Mouse (Mus musculus): ENCODE data around the gene Rps12-ps3.

Rps12-ps3 gene

DNA sequence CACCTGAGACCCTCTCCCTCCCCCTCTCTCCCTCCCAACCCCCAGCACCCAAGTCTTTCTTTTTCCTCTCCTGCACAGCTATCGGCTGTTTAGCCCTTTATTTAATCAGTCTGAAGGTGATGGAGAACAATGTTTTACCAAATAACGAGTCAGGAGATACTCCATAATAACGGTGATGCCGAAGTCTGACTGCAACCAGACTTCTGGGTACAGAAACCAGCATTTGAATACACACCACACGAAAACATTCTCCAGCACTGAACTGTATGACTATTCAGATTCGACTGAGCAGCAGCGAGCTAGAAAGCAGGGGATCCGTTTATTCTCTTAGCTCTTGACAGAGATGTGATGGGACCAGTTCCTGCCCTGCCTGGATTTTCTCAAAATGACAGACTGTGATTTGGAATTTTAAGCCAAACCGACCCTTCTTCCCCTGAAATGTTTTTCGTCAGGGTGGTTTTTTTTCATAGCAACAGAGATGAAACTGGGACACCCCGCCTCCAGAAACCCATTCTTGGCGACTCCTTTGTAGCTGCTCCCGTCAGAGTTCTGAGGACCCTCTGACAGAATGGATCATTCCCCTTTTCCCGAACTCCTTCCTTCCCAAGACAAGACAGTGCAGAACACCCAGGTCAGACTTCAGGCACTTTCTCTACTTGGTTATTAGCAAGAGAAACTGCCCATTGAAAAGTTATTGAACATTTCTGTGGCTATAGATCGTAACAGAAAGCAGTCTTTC lies 29.2 kb downstream of the Rps12-ps3 start:
- DNase-seq (ENCODE audit: low read depth, low spot score): no peak

DNA sequence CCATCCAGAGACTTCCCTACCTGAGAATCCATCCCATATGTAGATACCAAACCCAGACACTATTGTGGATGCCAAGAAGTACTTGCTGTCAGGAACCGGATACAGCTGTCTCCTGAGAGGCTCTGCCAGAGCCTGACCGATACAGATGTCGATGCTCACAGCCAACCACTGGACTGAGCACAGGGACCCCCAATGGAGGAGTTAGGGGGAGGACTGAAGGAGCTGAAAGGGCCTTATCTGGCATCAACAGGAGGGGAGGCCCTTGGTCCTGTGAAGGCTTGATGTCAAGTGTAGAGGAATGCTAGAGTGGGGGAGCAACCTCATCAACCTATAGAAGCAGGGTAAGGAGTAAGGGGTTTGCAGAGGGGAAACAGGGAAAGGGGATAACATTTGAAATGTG lies 30.7 kb downstream of the Rps12-ps3 start:
- DNase-seq (ENCODE audit: low read depth, low spot score): no peak

DNA sequence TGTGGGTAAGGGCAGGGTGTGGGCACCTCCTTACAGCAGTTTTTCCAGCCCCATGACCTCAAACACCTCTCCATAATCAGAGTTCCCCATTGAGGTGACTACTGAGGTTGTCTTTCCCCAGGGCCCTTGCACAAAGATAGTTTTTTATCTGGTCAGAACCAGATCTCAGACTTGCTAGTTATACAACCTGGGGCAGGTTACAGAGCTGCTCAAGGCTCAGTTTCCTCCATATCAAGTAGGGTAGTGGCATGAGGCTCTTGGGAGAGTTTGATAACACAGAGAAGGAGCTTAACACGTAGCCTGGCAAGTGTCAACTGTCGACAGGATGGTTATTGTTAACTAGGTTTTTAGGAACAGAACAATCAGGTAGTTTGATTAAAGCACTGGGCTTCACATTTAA lies 32.8 kb downstream of the Rps12-ps3 start:
- DNase-seq (ENCODE audit: low read depth, low spot score): no peak

DNA sequence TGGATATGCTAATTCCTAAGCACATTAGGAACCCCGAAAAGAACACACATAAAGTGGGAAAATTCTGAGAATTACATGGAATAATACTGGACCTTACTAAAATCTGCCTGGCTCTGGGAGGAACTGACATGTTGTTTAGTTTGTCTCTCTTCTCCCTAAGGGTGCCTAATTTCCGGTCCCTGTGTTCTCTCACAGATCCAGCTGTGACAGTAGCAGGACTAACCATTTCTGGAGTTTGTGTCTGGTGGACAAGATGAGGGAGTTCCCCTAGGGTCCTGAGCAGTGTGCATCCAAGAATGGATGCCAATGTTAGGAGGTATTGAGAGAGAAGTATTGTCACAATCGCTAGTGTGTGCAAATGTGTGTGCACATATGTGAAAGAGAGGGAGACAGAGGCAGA lies 34.3 kb downstream of the Rps12-ps3 start:
- no peak for DNase-seq (ENCODE audit: low read depth, low spot score)

DNA sequence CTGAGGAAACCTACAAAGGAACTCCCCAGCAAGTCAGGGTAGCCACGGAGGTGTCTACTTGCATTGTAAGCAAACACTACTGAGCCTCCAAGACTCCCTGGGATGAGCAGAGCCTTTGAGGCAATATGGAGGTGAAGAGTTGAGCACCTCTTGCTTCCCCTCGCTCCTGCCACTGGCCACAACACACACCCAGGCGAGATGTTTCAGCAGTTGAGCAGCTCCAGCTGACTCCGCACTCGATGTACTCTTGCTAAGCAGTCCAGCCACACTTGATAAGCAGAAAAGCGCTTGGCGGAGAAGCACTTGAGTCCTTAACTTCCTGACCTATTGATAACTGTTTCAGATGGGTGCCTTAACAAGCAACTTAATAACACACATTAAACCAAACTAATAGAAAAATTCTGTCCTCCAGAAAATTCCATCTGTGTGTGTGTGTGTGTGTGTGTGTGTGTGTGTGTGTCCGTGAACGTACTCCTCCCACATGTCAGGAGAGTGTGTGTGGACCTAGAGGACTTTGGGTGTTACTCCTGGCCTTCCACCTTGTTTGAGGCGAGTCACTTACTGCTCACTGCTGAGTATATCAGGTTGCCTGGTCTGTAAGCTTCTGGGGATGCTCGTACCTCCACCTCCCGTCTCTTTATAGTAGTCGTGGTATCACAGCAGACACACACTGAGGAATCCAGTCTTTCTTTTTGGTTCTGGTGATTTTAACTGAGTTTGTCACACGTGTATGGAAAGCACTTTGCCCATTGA lies 34.9 kb downstream of the Rps12-ps3 start:
- no peak for DNase-seq (ENCODE audit: low read depth, low spot score)

DNA sequence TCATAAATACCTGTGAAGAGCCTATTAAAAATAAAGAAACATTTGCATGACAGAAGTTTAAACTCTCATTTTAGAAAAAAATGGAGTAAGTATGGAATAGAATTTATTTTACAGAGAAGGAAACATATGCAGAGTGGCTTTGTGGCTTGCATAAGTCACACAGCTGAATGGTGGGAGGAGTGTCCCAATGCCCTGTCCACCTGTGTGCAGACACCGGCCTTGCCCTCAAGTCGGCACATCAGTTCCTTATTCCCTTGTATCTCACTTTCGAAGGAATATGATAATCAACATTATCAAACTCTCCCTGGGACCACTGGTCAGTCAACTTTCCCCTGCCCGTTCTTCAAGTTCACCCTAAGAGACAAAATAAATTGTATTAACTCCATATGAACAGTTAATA lies 35.8 kb downstream of the Rps12-ps3 start:
- DNase-seq (ENCODE audit: low read depth, low spot score): no peak

DNA sequence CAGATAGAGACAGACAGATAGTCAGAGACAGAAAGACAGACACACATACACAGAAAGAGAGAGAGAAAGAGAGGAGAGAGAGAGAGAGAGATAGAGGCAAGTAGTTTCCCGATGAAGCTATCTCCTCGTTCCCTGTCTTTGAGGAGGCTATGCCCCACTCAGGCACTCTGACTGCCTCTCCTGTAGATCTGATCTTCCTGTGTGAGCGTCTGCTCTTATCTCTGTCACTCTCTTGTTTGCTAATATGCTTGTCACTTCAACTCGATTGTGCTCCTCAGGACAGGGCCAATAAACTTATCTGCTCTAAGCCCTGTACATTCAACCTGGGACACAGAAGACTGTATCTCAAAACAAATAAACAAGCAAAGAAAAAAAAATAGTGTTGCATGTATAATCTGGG lies 37.1 kb downstream of the Rps12-ps3 start:
- DNase-seq (ENCODE audit: low read depth, low spot score): no peak

DNA sequence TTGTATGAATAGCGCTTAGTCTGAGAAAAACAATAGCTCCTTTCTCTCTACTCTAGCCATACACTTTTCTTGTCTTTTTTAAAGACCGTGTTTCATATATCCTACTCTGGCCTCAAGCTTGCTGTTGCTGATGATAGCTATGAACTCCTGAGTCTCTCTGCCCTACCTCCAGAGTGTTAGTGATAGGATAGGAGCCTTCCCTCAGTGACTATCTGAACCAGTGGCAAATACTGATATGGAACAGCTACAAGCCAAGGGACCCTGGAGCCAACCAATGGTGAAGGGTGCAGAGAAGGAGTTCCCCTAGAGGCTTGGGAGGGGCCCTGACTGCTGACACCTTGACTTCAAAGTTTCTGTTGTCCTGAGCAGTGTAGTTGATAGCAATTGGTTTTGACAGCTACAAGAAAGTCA lies 38.4 kb downstream of the Rps12-ps3 start:
- DNase-seq (ENCODE audit: low read depth, low spot score): no peak

DNA sequence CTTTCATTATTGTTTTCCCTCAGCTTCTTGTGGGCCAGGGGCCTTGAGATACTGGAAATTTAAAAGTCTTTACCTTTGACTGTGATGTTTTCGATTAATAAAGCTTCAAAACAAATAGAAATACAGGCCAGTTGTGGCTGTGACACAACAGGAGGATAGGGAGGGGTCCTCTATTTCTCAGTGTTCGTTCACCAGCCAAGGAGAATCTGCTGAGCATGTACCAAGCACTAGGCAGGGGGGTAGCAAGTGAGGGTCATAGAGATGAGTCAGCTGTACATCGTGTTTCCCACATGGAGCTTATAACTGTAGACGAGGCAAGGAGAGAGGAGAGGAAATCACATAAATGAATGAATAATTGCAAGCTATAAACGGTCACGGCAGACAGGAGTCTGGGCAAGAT lies 40.6 kb downstream of the Rps12-ps3 start:
- DNase-seq (ENCODE audit: low read depth, low spot score): no peak

DNA sequence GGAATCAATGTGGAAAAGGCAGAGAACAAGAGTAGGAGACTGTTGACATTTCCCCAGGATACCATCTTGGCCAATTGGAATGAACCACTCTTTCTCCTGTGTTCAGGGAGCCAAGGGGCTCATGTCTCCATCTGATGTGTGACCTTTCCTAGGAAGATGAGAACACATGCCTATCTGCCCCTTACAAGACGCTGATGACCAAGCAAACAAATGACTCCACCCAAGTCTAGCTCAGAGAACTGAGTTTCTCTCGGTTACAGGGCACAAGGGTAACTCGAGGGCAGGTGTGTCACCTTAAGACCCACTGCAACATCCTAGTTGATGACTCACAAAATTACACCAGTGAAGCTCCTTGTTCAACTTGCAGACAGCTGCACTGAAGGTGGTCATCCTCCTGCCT lies 41.6 kb downstream of the Rps12-ps3 start:
- DNase-seq (ENCODE audit: low read depth, low spot score): no peak

DNA sequence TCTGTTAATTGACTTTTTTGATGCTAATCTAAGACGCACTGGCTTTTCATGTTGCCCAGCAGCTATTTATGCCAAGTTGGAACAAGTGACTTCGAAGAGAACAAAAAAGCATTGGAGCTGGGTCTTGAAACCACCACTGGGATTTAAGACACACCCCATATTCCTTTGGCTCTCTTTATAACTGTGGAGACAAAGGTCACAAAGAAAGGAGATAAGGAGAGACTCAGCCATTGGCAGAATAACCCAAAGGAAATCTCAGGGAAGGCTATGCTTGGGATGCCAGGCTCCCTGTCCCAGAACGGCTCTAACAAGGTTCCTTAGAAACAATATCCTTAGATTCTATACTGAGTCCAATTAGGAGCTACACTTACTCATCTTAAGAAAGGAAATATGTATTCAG lies 44.6 kb downstream of the Rps12-ps3 start:
- DNase-seq (ENCODE audit: low read depth, low spot score): no peak

DNA sequence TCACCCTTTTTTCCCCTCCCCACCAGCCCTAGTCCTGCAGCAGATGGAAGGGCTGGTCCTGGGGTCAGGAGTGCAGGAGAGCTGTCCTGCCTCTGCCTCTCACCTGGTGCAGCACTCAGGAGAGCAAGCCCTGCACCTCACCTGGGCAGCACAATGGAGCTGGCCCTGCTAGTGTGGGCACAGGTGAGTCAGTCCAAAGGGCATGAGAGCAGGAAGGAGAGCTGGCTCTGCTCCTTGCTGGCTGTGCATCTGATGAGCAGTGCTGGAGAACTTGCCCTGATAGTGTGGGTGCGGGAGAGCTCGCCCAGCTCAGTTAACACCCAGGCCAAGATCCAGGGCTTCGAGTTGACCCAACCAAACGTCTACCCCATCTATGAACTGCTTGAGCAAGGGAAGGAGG lies 45.8 kb downstream of the Rps12-ps3 start:
- no peak for DNase-seq (ENCODE audit: low read depth, low spot score)

DNA sequence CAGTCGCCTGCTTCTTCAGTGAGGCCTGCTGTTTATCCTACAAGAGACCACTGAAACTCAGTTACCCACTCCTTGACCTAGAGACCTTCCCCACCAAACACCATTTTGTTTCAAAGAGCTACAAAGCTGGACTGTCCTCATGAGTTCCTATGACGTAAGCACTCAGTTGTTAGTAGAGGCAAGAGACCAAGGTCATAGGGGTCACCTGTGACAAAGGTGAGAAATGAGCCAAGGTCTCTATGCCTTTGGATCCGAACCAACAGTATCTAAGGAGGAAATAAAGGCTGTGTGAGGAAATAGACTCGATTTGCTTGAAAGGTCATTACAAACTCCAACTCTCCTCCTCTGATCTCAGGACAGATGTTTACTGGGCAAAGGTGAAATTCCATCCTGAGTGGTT lies 48.9 kb downstream of the Rps12-ps3 start:
- DNase-seq (ENCODE audit: low read depth, low spot score): no peak

Measured in A20 (cell line).